Mouse (Mus musculus): ENCODE measurements at regions not wholly inside any gene's neighbourhood (a gene's known extent, or its start where the extent isn't known, plus 50 kb on each side); places are given as distances from the start of the nearest gene placed in this dataset.

GRCm38 (mm10) chr12:12650309-12650708, 291.4 kb downstream of the Mycn start:
- TF ChIP-seq CTCF (IDR thresholded peaks at IDR 0.05; ENCODE audit: control insufficient read depth, insufficient read depth, insufficient replicate concordance, low read depth, low read length) (no peak), POLR2A (IDR thresholded peaks at IDR 0.05; ENCODE audit: control insufficient read depth, low read depth, low read length) (no peak)
